Mouse (Mus musculus) ES-Bruce4 (cell line): Measurements from ENCODE around the gene Ptk6. TPM values are rescaled to one million over a fixed set of nuclear protein-coding genes. Genes with fewer than 3 reads are reported as not detected.

ENCODE experiments used
- H3K27ac ChIP-seq: 2 replicates; pipeline ENCODE4 v1.5.1; 2012; ENCODE audit warnings: low read length, inconsistent platforms; ENCODE audit not compliant: insufficient read depth
- H3K27me3 ChIP-seq: 2 replicates; pipeline ENCODE4 v1.6.1; 2012; ENCODE audit warnings: mild to moderate bottlenecking, low read length, inconsistent platforms; ENCODE audit not compliant: control insufficient read depth, poor library complexity, insufficient read depth, severe bottlenecking
- H3K36me3 ChIP-seq: 2 replicates; pipeline ENCODE4 v1.6.1; 2012; ENCODE audit warnings: inconsistent platforms, mild to moderate bottlenecking, low read length, moderate library complexity; ENCODE audit not compliant: control insufficient read depth, poor library complexity, insufficient read depth, severe bottlenecking
- H3K4me1 ChIP-seq: one replicate; pipeline ENCODE4 v1.8.1; 2011; ENCODE audit warnings: low read length; ENCODE audit not compliant: control insufficient read depth, insufficient read depth
- H3K4me3 ChIP-seq: 2 replicates; pipeline ENCODE4 v1.5.1; 2011; ENCODE audit warnings: low read depth, mild to moderate bottlenecking, low read length
- H3K9ac ChIP-seq: 2 replicates; pipeline ENCODE4 v1.6.1; 2012; ENCODE audit warnings: low read depth, mild to moderate bottlenecking, inconsistent platforms; ENCODE audit not compliant: poor library complexity, severe bottlenecking
- H3K9me3 ChIP-seq: replicated peaks from 2 replicates; pipeline ENCODE4 v1.6.1; 2012; ENCODE audit warnings: mild to moderate bottlenecking, low read length, inconsistent platforms; ENCODE audit not compliant: control insufficient read depth, poor library complexity, insufficient read depth, severe bottlenecking
- CTCF ChIP-seq: IDR thresholded peaks from one replicate; pipeline ENCODE4 v1.8.1; 2011; ENCODE audit warnings: low read depth, low read length
- EP300 ChIP-seq: IDR thresholded peaks from 2 replicates; pipeline ENCODE4 v1.6.1; 2011; ENCODE audit warnings: low read depth, low read length; ENCODE audit not compliant: insufficient read depth
- POLR2A ChIP-seq: IDR thresholded peaks from one replicate; pipeline ENCODE4 v1.8.1; 2011; ENCODE audit warnings: low read length; ENCODE audit not compliant: insufficient read depth
- polyA plus RNA-seq: library from polyadenylated mRNA; stranded (reverse); fragments of >200 nt; gene quantifications from 2 replicates; pipeline ENCODE4 v1.2.4, GENCODE M21; 2011; ENCODE audit warnings: low read depth; ENCODE audit not compliant: missing spikeins, insufficient read depth, insufficient read length

Ptk6 gene
- polyA plus RNA-seq, 1 experiment = not detected

DNA sequence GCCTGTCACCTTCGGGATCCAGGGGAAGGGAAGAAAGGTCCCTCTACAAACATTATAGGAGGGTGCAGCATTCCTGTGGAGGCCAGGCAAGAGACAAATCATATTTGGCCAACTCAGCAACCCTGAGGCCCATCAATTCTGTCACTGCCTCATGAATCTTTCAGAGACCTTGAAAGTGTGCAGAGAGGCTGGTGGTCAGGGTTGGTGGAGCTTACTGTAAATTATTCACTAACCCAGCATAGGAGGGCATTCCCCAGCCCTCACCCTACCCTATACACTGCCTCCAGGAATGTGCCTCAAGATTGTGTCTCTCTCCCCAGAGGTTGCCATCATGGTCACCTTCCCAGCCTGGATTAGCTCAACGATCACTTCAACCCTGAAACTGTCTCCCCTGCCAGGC is 57.9 kb downstream of the Ptk6 start:
- no peaks in the 10 kb centered on the region; the same call in 1 of the 2 replicates for H3K27me3 ChIP-seq
- no peaks in the 10 kb centered on the region for H3K9me3 ChIP-seq
- no peak for TF ChIP-seq EP300
- no peak for TF ChIP-seq POLR2A
- no peak for TF ChIP-seq CTCF

More for the DNA sequence above, 57.9 kb downstream of the Ptk6 start:
- Histone ChIP-seq H3K9ac (no peak overlapping the region), H3K4me3 (no peak overlapping the region), H3K4me1 (no peaks in the 10 kb centered on the region), H3K27ac (no peak overlapping the region), H3K36me3 (no peaks in the 10 kb centered on the region)

Other genes starting within 250 kb of the Ptk6 start
- 7.0 and 9.1 TPM in 2 replicates for gene Nkain4, start 248.1 kb downstream of the Ptk6 start, polyA plus RNA-seq
- gene Arfgap1, start 235.6 kb downstream of the Ptk6 start, polyA plus RNA-seq = 36.4 and 37.2 TPM in 2 replicates
- 0.79 and 1.3 TPM in 2 replicates for gene Col20a1, start 216.3 kb downstream of the Ptk6 start, polyA plus RNA-seq
- gene Chrna4, start 159.2 kb downstream of the Ptk6 start, polyA plus RNA-seq = 0.43 and 1.0 TPM in 2 replicates
- 0.76 and 1.0 TPM in 2 replicates for gene Kcnq2, start 67.5 kb downstream of the Ptk6 start, polyA plus RNA-seq
- gene Eef1a2, start 45.8 kb downstream of the Ptk6 start, polyA plus RNA-seq = 0.43 TPM in 1 of 2 replicates, not detected in the other
- 56.0 and 67.7 TPM in 2 replicates for gene Ppdpf, start 15.5 kb downstream of the Ptk6 start, polyA plus RNA-seq
- gene Srms, start 10.4 kb upstream of the Ptk6 start, polyA plus RNA-seq = not detected in 2 replicates
- gene Fndc11, start 17.2 kb upstream of the Ptk6 start, polyA plus RNA-seq = not detected in 2 replicates
- 1.4 and 1.5 TPM in 2 replicates for gene Helz2, start 39.2 kb upstream of the Ptk6 start, polyA plus RNA-seq
- gene Gmeb2, start 85.2 kb upstream of the Ptk6 start, polyA plus RNA-seq = 16.4 and 16.7 TPM in 2 replicates
- 1.2 and 1.8 TPM in 2 replicates for gene Stmn3, start 111.7 kb upstream of the Ptk6 start, polyA plus RNA-seq
- 49.0 and 54.2 TPM in 2 replicates for gene Rtel1, start 117.0 kb upstream of the Ptk6 start, polyA plus RNA-seq
- 11.5 and 13.5 TPM in 2 replicates for gene Zgpat, start 162.1 kb upstream of the Ptk6 start, polyA plus RNA-seq
- 29.1 and 35.4 TPM in 2 replicates for gene Arfrp1, start 162.6 kb upstream of the Ptk6 start, polyA plus RNA-seq
- 3.9 and 6.3 TPM in 2 replicates for gene Lime1, start 177.3 kb upstream of the Ptk6 start, polyA plus RNA-seq